In genomic region chr13:3636797-3637196, GRCm38 (mm10) we compare ENCODE assay signal across 8 mouse cellular contexts. TPM values are rescaled to one million over a fixed set of nuclear protein-coding genes. Genes with fewer than 3 reads are reported as not detected.
DNase-seq lines count a peak whose midpoint lies in the region; ATAC-seq lines count a peak whose summit lies in the region.

No protein-coding gene starts in this region.

- no peaks in the 10 kb centered on the region for H3K9me3 ChIP-seq in embryonic facial prominence, embryonic 14.5 days (ENCODE audit: control insufficient read depth, low read length)
- no peaks in the 10 kb centered on the region for H3K9me3 ChIP-seq in embryonic facial prominence, embryonic 10.5 days
- H3K9me3 ChIP-seq in midbrain, embryonic 10.5 days (replicated peaks) = no peaks in the 10 kb centered on the region
- H3K9me3 ChIP-seq in hindbrain, embryonic 13.5 days = no peaks in the 10 kb centered on the region

- H3K36me3 ChIP-seq in embryonic facial prominence, embryonic 14.5 days (ENCODE audit: control insufficient read depth, insufficient read depth, low read length) = no peaks in the 10 kb centered on the region
- 0 out of 2 replicates have a peak, but pooled peaks cover 3% of the 10 kb centered on the region for H3K36me3 ChIP-seq in embryonic facial prominence, embryonic 10.5 days (replicated peaks)
- 0 out of 2 replicates have a peak, but pooled peaks cover under 1% of the 10 kb centered on the region for H3K36me3 ChIP-seq in midbrain, embryonic 10.5 days
- no peaks in the 10 kb centered on the region for H3K36me3 ChIP-seq in hindbrain, embryonic 13.5 days

- H3K4me1 ChIP-seq in embryonic facial prominence, embryonic 14.5 days (ENCODE audit: control insufficient read depth, insufficient read depth, low read length) = no peaks in the 10 kb centered on the region
- H3K4me1 ChIP-seq in embryonic facial prominence, embryonic 10.5 days = peaks cover 6% of the 10 kb centered on the region; the same call in 1 of the 2 replicates
- H3K4me1 ChIP-seq in midbrain, embryonic 10.5 days = peaks cover 4% of the 10 kb centered on the region; the same call in 1 of the 2 replicates
- H3K4me1 ChIP-seq in hindbrain, embryonic 13.5 days (replicated peaks) = peaks cover 6% of the 10 kb centered on the region; the same call in 1 of the 2 replicates

- no peak overlapping the region for H3K9ac ChIP-seq in embryonic facial prominence, embryonic 14.5 days (ENCODE audit: low read depth, low read length)
- no peak overlapping the region for H3K9ac ChIP-seq in hindbrain, embryonic 13.5 days

- no peak for ATAC-seq in embryonic facial prominence, embryonic 14.5 days (ENCODE audit: low read depth)
- peak; percentile 74 for ATAC-seq in activated CD4-positive, CD25-positive, alpha-beta regulatory T cell, adult 4 months
- no peak for ATAC-seq in hindbrain, embryonic 13.5 days (ENCODE audit: low FRiP score)

- 67% methylated on average over 11 of the region's 11 CpGs for WGBS in embryonic facial prominence, embryonic 14.5 days
- WGBS in embryonic facial prominence, embryonic 10.5 days = 76% methylated on average over 11 of the region's 11 CpGs
- WGBS in midbrain, embryonic 10.5 days = 80% methylated on average over 11 of the region's 11 CpGs
- 63% methylated on average over 11 of the region's 11 CpGs for WGBS in hindbrain, embryonic 13.5 days

- peak; percentile 56 for DNase-seq in embryonic facial prominence, embryonic 14.5 days (ENCODE audit: low spot score)
- DNase-seq in embryonic facial prominence, embryonic 10.5 days (ENCODE audit: low spot score) = no peak
- peak; percentile 25 for DNase-seq in kidney, postnatal 10 days
- DNase-seq in naive thymus-derived CD4-positive, alpha-beta T cell, adult 2 months (ENCODE audit: low read depth) = peak; percentile 87
- DNase-seq in midbrain, embryonic 10.5 days (ENCODE audit: low spot score) = no peak
- DNase-seq in layer of hippocampus, adult 18-20 months (ENCODE audit: low spot score in 2 of 2) = no peak

- no peak overlapping the region for H3K4me2 ChIP-seq in embryonic facial prominence, embryonic 14.5 days (ENCODE audit: low read depth, low read length)
- no peak overlapping the region for H3K4me2 ChIP-seq in hindbrain, embryonic 13.5 days

- H3K27ac ChIP-seq in embryonic facial prominence, embryonic 14.5 days (replicated peaks; ENCODE audit: low read depth, low read length) = no peak overlapping the region
- no peak overlapping the region for H3K27ac ChIP-seq in embryonic facial prominence, embryonic 10.5 days (replicated peaks)
- no peak overlapping the region for H3K27ac ChIP-seq in midbrain, embryonic 10.5 days (replicated peaks)
- H3K27ac ChIP-seq in hindbrain, embryonic 13.5 days = no peak overlapping the region

- H3K4me3 ChIP-seq in embryonic facial prominence, embryonic 14.5 days (ENCODE audit: low read depth, low read length) = no peak overlapping the region
- H3K4me3 ChIP-seq in embryonic facial prominence, embryonic 10.5 days = no peak overlapping the region
- no peak overlapping the region for H3K4me3 ChIP-seq in midbrain, embryonic 10.5 days
- H3K4me3 ChIP-seq in hindbrain, embryonic 13.5 days = no peak overlapping the region

- H3K27me3 ChIP-seq in embryonic facial prominence, embryonic 14.5 days (replicated peaks; ENCODE audit: control insufficient read depth, insufficient read depth, low read length) = no peaks in the 10 kb centered on the region
- peaks cover 13% of the 10 kb centered on the region for H3K27me3 ChIP-seq in embryonic facial prominence, embryonic 10.5 days (replicated peaks; ENCODE audit: low read depth, poor library complexity, severe bottlenecking)
- peaks cover 13% of the 10 kb centered on the region for H3K27me3 ChIP-seq in midbrain, embryonic 10.5 days (ENCODE audit: low read depth, poor library complexity, severe bottlenecking)
- peaks cover 6% of the 10 kb centered on the region; the same call in 1 of the 2 replicates for H3K27me3 ChIP-seq in hindbrain, embryonic 13.5 days

RNA-seq across cellular contexts. Expression of gene Asb13, which starts 3.0 kb away (rescaled TPM):
- 4.9 and 7.2 TPM in 2 replicates for polyA plus RNA-seq in embryonic facial prominence, embryonic 14.5 days (2014; fragmentation: Nextera tagmentation; extraction: Ambion mirVana)
- polyA plus RNA-seq in embryonic facial prominence, embryonic 10.5 days (2016; fragmentation: Nextera tagmentation; extraction: Ambion mirVana) = 15.0 and 22.2 TPM in 2 replicates
- polyA plus RNA-seq in activated CD4-positive, CD25-positive, alpha-beta regulatory T cell, adult 4 months (2017; shearing (Covaris generic)) = 10 to 100 TPM; 19.2 to 23.8 TPM
- 15.2 and 16.7 TPM in 2 replicates for polyA plus RNA-seq in midbrain, embryonic 10.5 days (2016; fragmentation: Nextera tagmentation; extraction: Ambion mirVana)
- 10 to 100 TPM; 30.3 to 34.1 TPM for total RNA-seq in layer of hippocampus, adult 18-20 months (2021)
- 12.3 and 15.2 TPM in 2 replicates for polyA plus RNA-seq in hindbrain, embryonic 13.5 days (2015; fragmentation: Nextera tagmentation; extraction: Ambion mirVana)

RNA-seq across cellular contexts. Expression of gene Fam208b, which starts 25.9 kb away (rescaled TPM):
- polyA plus RNA-seq in embryonic facial prominence, embryonic 14.5 days (2014; fragmentation: Nextera tagmentation; extraction: Ambion mirVana) = 17.1 and 18.1 TPM in 2 replicates
- polyA plus RNA-seq in embryonic facial prominence, embryonic 10.5 days (2016; fragmentation: Nextera tagmentation; extraction: Ambion mirVana) = 25.5 and 27.5 TPM in 2 replicates
- 10 to 100 TPM; 18.6 to 19.2 TPM for polyA plus RNA-seq in activated CD4-positive, CD25-positive, alpha-beta regulatory T cell, adult 4 months (2017; shearing (Covaris generic))
- 16.9 and 17.8 TPM in 2 replicates for polyA plus RNA-seq in midbrain, embryonic 10.5 days (2016; fragmentation: Nextera tagmentation; extraction: Ambion mirVana)
- total RNA-seq in layer of hippocampus, adult 18-20 months (2021) = 10 to 100 TPM; 23.9 to 24.8 TPM
- polyA plus RNA-seq in hindbrain, embryonic 13.5 days (2015; fragmentation: Nextera tagmentation; extraction: Ambion mirVana) = 19.3 and 20.2 TPM in 2 replicates

Comparison
In these comparisons a context has a peak if more than half of its experiments do, and no peak if none do; other contexts are left out.
1. DNase-seq: peak in embryonic facial prominence, embryonic 14.5 days (single experiment), kidney, postnatal 10 days (single experiment) and naive thymus-derived CD4-positive, alpha-beta T cell, adult 2 months (single experiment); none in embryonic facial prominence, embryonic 10.5 days (single experiment), midbrain, embryonic 10.5 days (single experiment) and layer of hippocampus, adult 18-20 months (0 of 2).